Mouse (Mus musculus) left cerebral cortex, postnatal 36 days (tissue): Measurements from ENCODE around the gene Olfr221. TPM values are rescaled to one million over a fixed set of nuclear protein-coding genes. Genes with fewer than 3 reads are reported as not detected.
A peak's percentile ranks its signal among the peaks of the same experiment; 100 is the strongest.

ENCODE experiments used
- DNase-seq, 2 experiments: peaks; one replicate each; pipeline ENCODE4 v3.0.0; 2021 to 2022; ENCODE audit warnings: low spot score in 2 of 2, mixed read lengths in 1 of 2
- intact Hi-C: fragments of 180-260 bp; cut with DNase I; formaldehyde crosslinking; loops from one replicate; pipeline ENCODE4 v1.15.1; 2025
- total RNA-seq, 2 experiments: library from RNA; stranded (reverse); gene quantifications; 2 replicates each; pipeline ENCODE4 v1.2.3; 2021

Olfr221 gene
- total RNA-seq, 2 experiments from 2014 or later = not detected

DNA sequence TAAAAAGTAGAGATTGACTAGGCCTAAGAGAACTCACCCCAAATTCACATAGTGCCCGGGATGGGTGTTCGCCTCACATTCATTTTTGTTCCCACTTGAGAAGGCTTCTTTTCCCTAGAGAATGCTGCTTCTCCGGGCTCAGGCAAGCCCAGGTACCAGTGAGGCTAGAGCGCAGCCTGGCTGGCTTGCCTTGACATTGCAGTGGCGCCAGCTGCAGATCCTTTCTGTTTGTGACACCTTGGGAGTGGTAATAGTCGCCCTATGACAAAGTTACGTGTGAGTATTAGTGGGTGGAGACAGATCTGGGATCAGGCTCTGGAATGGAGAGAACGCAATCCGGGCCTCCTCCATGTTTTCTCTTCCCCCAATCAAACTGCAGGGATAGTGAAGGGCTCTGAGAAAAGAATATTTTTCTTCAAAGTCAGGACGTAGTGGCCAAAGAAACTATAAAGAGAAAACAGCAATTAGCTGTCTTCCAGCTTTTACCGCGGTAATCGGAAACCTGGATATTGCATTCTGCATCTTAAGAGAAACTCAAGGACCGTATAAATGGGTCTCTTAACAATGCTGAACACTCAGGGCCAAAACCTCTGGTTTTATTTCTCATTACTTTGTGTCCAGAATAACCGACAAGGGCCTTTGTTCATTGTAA lies 21.6 kb downstream of the Olfr221 start, which contains the start of gene Zfp219:
Gene Zfp219 (minus strand): TSS at position 248 of the 652 bp plus-strand sequence.
- DNase-seq = peak; percentile 68 to 69
- intact Hi-C loops = loop anchor here (5.0 kb wide), 2 partner anchors 88 to 118 kb away; no protein-coding TSS in a partner anchor

DNA sequence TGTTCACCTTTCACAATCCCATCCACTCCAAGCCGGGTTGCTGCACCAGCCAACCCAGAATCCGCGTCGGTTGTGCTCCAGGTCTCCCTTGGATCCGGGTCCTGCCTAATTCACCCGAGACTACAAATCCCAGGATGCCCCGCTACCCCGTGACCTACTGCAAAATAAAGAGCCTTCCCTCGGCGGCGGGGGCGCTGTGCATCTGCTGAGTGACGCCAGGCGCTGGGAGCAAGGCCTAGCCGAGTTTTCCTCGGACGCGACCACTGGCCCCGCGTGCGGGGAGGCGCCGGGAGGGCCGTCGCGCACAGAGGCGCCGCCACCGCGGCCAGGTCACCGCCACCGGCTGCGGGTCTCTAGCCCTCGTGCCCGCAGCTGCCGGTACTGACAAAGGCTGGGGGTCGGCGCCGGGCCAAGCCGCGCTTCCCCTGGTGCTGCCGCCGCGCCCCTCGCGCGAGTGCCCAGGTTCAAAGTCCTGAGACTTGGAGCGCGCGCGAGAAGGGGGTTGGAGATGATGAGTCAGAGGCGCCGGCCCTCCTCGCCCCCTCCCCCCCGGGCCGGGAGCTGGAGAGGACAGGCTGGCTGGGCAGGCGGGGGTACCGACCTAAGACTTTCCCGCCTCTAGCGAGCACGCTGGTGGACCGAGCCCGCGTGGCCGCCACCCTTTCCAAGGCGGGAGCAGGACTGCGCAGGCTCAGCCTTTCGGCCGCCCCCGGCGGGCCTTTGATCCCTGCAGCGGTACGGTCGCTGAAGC lies 22.5 kb downstream of the Olfr221 start:
- peak; percentile 98 to 99 for DNase-seq
- intact Hi-C loops = loop anchor here (5.0 kb wide), 2 partner anchors 87 to 117 kb away; no protein-coding TSS in a partner anchor

DNA sequence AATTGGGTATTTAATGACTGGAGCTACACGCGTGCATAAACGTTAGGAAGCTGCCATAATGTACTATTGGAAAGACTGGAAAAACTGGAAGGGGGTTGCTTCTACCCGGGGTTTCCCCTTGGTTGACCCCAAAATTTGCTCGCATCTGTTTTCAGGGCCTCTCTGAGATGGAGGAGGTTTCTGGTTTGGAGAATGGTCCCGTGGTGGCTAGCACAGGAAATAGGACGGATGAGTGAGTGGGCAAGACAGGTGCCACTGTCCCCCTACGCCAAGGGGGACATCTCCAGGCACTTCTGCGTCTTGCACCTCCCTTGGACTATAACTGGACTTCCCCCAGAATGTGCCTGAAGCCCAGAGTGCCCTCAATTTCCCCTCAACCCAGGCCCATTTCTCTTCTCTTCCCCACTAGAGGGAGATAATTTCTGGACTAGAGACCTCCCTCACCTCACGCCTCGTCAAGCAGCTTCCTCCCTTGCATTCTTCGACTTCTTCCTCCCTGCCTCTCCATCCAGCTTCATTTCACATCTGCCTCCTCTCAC lies 23.1 kb downstream of the Olfr221 start:
- intact Hi-C loops = no loop called here
- no peak for DNase-seq

DNA sequence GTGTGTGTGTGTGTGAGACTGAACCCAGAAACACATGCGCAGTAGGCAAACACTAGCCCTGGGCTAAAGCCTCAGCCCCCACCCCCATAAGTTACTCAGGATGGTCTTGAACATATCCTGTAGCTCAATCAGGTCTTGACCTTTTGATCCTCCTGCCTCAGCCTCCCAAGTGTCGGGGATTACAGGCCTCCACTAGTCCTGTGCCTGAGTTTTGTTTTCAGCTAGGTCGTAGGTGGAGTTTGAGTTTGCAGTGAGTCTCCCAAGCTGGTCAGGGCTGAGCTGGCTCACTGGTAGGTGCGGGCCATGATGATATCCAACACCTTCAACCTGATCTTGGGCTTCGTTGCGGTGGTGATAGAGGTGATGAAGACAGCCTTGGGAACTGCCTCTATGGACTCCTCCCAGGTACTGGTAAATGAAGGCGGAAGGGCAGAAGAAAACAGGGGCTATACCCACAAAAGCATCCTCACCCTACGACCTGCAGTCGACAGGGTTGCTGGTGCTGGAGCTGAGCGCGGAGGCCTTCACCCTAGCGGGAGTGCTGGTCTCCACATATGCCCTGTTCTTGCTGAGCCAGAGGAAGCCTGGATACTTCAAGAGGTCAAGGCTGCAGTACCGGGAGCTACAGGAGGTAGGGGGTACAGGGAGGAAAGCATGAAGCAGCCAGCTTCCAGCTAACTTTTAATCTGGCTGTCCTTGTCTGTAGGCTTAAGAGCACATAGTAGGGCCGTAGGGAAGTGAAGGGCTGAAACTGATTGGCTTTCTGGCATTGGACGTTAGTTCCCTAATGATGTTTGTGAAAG lies 23.8 kb downstream of the Olfr221 start:
- intact Hi-C loops = no loop called here
- DNase-seq = no peak

DNA sequence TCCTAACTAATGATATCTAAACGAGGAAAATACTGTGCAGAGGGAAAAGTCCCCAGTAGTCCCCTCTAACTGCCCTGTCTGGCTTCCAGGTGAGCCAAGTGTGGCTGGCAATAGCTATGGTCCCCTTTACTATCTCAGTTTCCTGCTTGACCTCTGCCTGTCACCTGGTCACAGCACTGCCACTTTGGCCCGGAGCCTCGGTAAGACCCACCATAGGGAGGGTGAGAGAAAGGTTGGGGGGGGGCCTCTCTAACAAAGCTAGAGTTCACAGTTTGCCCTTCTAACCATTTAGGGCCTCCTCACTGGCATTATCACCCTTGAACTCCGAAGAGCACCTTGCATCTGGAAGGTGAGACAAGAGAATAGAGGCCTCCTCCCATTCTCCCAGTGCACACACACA lies 24.6 kb downstream of the Olfr221 start:
- intact Hi-C loops = no loop called here
- no peak for DNase-seq

DNA sequence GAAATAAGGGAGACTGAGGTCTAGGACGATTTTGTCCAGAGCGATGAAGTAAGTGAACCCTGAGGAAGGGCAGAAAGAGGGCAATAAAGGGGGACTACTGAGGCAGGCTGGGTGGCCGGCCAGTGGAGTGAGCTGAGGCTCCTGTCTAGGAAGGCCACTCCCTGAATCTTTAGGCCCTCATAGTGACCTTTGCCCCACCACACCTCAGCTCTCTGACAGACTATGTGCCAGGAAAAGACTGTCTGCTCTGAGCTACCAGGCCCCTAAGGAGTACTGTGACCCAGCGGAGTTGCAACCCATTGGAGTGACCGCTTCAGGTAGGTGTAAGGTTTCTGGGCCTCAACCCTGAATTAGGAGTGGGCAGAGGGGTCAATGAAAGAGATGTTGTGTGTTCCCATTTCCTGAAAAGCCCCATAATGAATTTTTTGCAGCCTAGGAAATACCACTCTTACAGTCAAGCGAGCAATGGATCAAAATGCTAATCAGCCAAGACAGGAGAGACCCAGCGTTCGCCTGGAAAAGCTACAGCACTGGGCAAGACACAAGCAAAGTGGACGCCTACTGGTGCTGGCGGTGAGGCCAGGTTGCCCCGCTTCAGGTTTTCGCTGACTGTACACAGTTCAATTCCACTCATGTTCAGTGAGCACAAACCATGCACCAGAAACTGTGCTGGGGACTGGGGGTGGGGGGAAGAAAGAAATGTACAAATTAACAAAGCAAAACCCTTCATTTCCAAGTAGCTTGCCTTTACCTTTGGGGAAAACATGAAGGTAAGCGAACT lies 25.4 kb downstream of the Olfr221 start:
- intact Hi-C loops = no loop called here
- no peak for DNase-seq

DNA sequence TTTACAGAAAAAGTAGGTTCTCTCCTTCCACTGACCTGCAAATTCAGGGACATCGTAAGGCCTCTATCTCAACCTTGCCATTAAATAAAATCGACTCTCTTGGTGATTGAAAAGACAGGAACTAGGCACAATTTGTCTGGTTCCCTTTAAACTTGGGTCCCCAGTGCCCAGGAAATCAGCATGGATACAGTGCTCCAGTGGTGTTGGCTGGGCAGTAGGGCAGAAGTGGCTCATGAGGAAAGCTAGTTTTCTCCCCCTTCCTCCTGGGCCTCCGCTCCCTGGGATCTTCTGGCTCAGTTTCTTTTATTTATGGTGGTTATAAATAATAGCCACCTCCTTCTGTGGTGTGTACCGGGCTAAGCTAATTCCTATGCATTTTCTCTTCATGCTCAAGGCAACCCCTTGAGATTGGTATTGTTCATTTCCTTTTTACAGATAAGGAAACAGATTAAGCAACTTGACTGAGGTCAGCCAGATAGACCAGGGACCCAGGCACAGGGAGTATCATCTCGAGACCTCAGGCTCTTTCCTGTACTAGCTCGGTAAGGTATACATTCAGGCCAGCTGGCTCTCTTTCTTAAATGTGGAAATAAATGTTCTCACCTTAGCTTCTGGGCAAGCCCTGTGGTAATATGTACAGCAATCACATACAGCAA lies 26.7 kb downstream of the Olfr221 start, which contains the start of gene Tmem253:
Gene Tmem253 (plus strand): TSS at position 214 of the 656 bp plus-strand sequence.
- DNase-seq = no peak
- intact Hi-C loops = no loop called here

DNA sequence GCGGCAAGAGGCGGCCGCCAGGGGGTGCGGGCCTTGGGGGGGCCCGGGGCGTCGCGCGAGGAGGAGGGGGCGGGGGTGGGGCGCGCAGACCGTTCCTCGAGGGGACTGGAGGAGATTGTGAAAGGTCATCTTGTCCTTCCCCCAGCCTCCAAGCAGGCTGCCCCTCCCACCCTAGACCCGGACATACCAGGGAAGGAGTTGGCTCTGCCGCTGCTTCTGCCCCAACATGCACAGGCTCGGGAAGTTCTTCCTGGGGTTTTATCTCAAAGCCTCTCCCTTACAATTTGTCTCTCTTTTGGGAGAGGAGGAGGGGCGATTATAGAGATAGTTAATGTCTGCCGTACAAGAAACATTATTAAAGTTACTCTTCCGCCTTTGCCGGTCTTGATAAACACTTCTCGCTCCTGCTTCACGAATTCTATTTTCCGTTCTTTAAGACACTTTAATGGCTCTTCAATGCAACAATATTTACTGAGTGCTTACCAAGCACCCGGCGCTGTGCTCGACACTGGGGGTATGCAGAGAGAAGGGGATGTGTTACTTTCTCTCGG lies 27.4 kb downstream of the Olfr221 start:
- DNase-seq = peak in 1 of 2 experiments; percentile 31
- intact Hi-C loops = loop anchor here (5.0 kb wide), 2 partner anchors 103 to 133 kb away; partner anchors contain the start of genes Mettl17 and Ndrg2

DNA sequence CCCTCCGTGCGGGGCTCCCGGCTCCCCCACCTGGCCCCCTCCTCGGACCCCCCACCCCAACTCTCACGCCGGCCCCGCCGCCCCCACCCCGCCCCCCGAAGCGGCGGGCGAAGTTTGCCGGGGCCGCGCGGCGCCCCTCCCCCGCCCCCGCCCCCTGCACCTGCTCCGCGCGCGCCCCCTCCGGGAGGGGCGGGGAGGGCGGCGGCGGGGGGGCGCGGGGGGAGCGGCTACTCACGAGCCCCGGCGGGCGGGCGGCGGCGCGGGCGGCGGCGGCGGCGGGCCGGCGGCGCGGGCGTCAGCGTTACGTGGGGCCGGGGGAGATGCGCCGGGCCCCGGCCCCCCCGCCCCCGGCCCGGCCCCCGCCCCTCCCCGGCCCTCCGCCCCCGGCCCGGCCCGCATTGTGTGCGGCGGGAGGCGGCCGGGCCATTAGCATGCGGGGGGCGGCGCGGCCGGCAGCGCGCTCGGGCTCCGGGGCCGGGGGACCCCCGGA lies 27.9 kb downstream of the Olfr221 start:
- no peak for DNase-seq
- intact Hi-C loops = loop anchor here (5.0 kb wide), 2 partner anchors 102 to 132 kb away; partner anchors contain the start of genes Mettl17 and Ndrg2

DNA sequence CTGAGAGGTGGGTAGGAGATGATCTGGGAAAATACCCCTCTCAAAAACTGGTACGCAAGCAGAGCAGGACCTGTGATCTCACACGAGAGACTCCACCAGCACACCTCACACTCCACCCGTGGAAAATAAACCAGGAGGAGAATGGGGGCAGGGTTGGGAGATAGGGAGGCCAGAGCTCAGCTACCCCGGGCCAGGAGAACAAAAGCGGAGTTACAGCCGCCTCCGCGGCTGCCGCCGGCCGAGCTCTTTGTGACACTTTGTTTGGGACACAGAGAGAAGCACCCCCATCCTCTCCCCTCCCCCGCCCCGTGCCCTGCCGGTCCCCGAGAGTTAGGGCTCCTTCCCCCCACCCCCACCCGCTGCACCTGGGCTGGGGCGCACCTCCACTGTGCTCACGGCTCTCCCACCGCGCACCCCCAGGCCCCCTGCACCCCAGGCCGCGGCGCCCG lies 28.5 kb downstream of the Olfr221 start:
- peak in 1 of 2 experiments; percentile 23 for DNase-seq
- intact Hi-C loops = loop anchor here (5.0 kb wide), 2 partner anchors 101 to 131 kb away; partner anchors contain the start of genes Mettl17 and Ndrg2

DNA sequence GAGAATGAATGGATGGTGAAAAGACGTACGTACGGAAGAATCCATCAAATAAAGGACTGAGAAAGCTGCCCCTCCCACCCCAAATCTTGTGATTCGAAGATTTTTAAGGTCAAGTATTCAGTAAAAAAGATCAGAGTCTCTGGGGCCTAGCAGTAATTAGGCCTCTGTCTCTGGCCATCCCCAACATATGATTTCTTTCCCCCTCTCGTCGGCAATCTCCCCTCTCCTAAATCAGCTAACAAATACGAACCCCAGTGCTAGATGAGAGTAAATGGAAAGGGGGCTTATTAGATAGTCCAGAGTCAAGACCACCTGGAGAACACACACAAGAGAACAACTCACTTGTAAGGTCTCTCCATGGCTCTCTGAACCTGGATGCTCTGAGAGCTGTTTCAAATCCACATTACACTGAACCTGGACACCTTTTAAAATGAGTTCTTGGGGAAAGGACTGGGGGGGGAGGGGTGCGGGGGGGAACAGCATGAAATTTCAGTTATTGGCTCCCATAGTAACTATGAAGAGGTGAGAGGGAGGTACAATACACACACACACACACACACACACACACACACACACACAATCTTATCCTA lies 29.1 kb downstream of the Olfr221 start:
- DNase-seq = no peak
- intact Hi-C loops = loop anchor here (5.0 kb wide), 2 partner anchors 101 to 131 kb away; partner anchors contain the start of genes Mettl17 and Ndrg2

DNA sequence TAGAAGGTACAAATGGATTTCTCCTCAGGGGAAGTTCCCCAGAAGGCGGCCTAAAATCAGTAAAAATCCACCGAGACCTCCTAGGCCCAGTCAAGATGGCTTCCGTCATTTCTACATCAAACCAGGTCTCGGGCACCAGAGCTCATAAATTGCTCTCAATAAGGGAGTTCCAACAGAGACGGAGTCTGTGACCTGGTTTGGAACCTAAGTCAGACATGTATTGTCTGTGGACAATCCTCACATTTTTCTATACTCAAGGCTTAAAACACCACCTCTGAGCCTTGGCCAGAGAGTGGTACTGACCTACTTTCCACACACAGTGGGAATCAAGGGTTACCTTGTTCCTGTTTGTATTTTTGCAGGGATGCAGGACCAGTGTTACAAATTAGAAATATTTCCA lies 29.7 kb downstream of the Olfr221 start:
- intact Hi-C loops = loop anchor here (5.0 kb wide), 2 partner anchors 100 to 130 kb away; partner anchors contain the start of genes Mettl17 and Ndrg2

DNA sequence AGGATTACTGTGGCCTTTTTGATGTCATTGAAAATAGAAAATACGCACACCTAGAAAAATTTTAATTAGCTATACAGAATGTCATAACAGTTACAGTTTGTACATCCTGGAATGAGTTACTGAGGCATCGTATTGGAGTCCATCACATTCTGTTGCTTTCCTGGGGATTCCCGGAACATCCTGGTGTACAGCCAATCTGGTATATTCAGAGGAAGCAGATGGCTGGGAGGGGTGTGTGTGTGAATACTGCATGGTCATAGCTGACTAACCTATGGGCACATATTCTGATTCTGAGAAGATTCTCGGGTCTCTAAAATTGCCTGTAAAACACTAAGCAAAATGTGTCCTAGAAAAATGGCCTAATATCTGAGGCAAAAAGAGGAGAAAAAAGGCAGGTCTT lies 30.2 kb downstream of the Olfr221 start:
- DNase-seq = peak; percentile 61 to 71
- intact Hi-C loops = loop anchor here (5.0 kb wide), 2 partner anchors 100 to 130 kb away; partner anchors contain the start of genes Mettl17 and Ndrg2

More for the DNA sequence above, 29.7 kb downstream of the Olfr221 start:
- DNase-seq = no peak

DNA sequence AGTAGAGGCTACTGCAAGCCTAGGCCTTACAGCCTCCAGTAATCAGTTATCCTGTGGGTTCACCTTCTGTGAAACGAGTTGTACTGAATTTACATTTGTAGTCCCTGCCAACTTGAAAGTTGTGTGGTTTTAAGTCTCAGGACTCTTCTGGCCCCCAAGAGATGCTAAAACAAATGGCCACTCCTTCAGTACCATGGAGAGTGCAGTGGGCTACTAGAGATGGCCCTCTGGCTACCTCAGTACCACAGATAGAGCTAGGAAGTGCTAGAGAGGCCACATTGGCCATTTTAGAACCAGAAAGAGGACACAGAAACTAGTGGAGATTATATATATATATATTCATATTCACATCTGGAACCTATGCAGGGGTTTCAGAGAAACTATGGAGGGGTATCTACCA lies 30.6 kb downstream of the Olfr221 start:
- intact Hi-C loops = loop anchor here (5.0 kb wide), 2 partner anchors 99 to 129 kb away; partner anchors contain the start of genes Mettl17 and Ndrg2
- no peak for DNase-seq

DNA sequence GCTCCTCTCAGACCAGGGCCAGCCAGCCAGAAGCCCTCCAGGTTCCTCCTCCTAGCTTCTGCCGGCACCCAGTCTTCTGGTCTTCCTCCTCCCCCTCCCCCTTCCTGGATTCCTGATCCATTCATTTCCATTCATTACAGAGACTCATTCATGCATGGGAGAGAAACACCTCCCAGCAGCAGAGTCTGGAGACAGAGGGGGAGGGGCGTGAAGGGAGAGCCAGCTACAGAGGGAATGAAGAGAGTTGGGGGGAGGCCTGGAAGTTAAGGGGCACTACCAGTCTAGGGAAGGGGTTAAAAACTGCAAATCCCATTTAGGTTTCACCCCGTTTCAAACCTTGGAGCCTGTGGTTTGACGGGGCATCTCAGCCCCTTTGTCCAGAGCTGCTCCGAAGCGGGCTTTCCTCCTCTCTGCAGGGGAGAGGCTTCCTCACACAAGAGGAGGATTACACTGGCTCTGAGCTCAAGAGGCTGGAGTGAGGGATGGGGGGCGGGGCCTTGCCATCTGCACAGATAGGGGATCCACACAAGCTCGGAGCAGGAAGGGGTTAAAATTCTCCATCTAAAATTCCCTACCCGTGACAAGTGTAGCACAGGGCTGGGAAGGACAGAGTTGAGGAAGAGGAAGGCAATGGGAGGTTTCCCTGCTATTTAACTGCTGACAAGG lies 31.7 kb downstream of the Olfr221 start:
- DNase-seq = peak in 1 of 2 experiments; percentile 19
- intact Hi-C loops = loop anchor here (5.0 kb wide), 2 partner anchors 98 to 128 kb away; partner anchors contain the start of genes Mettl17 and Ndrg2

DNA sequence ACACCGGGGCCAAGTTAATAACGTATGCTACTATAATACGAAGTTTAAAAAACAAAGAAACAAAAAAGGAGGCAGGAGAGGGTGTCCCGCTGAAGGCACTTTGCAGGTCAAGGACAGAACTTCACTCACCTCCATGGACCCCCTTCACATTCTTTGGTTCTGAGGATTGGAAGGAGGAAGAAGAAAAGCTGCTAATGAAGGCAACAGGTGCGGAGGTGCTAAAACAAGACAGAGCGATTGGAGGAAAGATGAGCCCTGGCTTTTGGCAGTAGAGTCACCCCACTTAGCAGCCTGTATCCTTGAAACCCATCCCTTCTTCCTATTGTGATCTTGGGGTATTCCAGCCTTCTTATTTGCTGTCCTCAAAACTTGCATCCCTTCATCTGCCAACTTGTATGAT lies 32.4 kb downstream of the Olfr221 start:
- no peak for DNase-seq
- intact Hi-C loops = loop anchor here (5.0 kb wide), 3 partner anchors 98 to 128 kb away; partner anchors contain the start of genes Mettl17 and Ndrg2
